Mouse (Mus musculus): Measurements from ENCODE around the gene Adad2. TPM values are rescaled to one million over a fixed set of nuclear protein-coding genes. Genes with fewer than 3 reads are reported as not detected.

Gene Adad2
- not detected for polyA plus RNA-seq (2014; fragmentation: Illumina TruSeq; extraction: RNeasy Lipid Tissue Mini Kit (QIAGEN cat#74804); ENCODE audit: low read depth, low replicate concordance)

DNA sequence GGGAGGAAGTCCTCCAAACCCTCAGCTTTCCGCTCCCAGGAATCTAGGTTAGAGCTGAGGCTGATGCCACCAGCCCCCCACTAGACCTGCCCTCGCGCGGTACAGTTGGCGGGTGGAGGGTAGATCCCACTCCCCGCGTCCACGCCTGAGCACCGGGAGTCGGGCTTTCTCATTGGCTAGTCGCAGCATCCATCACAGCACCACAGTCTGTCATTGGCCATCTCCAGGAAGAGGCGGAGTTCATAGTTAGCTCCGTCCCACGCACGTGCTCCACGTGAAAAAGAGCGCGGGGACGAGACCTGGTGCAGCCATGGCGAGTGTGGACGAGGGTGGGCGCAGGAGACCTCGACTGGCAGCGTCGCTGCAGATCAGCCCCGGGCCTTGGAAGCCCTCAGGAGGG is at the start of gene Adad2:
Adad2 (plus strand) TSS at position 277 of the 400 bp plus-strand sequence.

DNA sequence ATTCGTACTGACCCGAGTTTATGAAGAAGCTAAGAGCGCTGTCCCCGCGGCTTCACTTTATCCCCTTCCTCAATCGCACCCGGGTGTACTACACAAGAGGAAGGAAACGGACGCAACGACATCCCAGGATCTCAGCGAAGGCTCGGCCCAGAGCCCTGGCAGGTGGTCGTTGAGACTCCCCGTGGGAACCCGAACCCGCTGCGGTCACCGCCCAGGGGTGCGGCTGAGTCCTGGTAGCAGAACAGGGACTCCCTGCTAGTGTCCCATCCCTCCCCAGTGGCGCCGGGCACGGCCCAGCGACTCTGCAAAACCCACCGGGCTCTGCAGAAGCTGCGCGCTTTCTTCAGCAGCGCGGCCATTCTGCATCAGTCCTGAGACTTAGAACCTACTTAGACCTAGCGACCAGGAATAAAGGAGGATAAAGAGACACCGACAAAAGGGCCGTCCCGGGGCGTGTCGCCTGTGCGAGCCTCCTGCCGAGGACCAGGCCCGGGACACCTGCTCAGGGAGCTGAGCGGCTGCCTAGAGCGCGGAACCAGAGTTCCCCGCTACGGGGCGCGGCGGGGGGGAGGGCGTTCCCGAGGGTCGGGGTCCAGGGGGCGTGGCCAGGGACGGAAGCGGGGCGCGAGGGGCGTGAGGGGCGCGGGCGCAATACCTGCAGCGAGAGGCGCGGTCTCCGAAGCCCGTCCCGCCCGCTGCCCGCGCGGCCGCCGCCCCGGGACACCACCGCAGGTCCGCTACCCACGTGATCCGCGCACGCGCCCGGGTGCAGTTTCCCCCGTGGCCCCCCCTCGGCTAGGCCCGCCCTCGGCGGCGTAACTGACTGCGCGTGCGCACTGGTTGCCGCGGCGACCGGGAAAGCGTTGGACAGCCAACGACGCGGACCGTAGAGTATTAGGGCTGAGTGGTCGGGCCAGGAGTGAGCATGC is 37.8 kb upstream of the Adad2 start, which contains the start of the genes Hsdl1 and Dnaaf1:
Hsdl1 (minus strand) TSS at position 747 of the 929 bp plus-strand sequence.
Dnaaf1 (plus strand) TSS at position 799 of the 929 bp plus-strand sequence.

DNA sequence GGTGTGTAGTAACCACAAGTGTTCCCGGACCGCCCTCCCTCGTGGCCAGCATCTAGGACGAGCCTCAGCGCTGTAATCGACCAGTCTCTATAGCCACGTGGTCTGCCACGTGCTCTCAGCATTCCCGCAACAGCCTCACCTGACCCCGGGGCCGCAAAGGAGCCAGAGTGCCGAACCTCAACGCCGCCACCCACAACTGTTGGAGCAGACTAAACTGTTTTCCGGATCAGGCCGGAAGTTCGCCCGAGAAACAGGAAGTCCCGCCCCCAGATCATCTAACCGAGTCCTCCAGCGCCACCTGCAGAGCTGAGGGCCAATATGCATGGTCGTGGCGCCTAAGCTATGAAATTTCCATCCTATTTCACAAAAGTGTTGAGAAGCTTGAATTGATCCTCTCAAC is 7.6 kb upstream of the Adad2 start, which contains the start of gene Taf1c:
Taf1c (minus strand) TSS at position 227 of the 400 bp plus-strand sequence.

DNA sequence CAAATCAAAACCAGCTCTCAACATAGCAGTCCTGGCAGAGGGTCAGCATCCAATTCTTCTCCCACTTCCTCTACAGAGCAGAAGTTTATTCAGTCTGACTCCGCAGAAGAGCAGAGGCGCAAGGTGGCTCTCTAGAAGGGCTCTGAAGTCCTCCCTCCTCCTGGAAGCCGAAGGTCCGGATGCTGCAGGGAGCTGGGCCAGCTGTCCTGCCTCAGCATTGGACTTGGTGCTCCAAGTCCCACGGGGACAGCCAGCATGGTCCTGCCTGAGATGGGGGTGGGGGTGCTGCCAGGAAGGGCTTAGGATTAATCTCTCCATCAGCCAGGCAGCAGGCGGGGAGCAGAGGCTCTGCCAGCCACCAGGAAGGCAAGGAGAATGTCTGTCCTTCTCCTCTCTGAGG is 22.8 kb downstream of the Adad2 start, which contains the start of gene Kcng4:
Kcng4 (minus strand) TSS at position 303 of the 400 bp plus-strand sequence.

Other genes with a start within 250 kb of the Adad2 start
- 1.8 TPM for gene Mlycd, start 217.9 kb upstream of the Adad2 start, polyA plus RNA-seq (2014; fragmentation: Illumina TruSeq; extraction: RNeasy Lipid Tissue Mini Kit (QIAGEN cat#74804); ENCODE audit: low read depth, low replicate concordance)
- gene Osgin1, start 178.6 kb upstream of the Adad2 start, polyA plus RNA-seq (2014; fragmentation: Illumina TruSeq; extraction: RNeasy Lipid Tissue Mini Kit (QIAGEN cat#74804); ENCODE audit: low read depth, low replicate concordance): 0.52 TPM
- 1.6 TPM for gene Necab2, start 166.0 kb upstream of the Adad2 start, polyA plus RNA-seq (2014; fragmentation: Illumina TruSeq; extraction: RNeasy Lipid Tissue Mini Kit (QIAGEN cat#74804); ENCODE audit: low read depth, low replicate concordance)
- not detected for gene Slc38a8, start 111.0 kb upstream of the Adad2 start, polyA plus RNA-seq (2014; fragmentation: Illumina TruSeq; extraction: RNeasy Lipid Tissue Mini Kit (QIAGEN cat#74804); ENCODE audit: low read depth, low replicate concordance)
- gene Mbtps1, start 54.0 kb upstream of the Adad2 start, polyA plus RNA-seq (2014; fragmentation: Illumina TruSeq; extraction: RNeasy Lipid Tissue Mini Kit (QIAGEN cat#74804); ENCODE audit: low read depth, low replicate concordance): 40.6 TPM
- gene Hsdl1, start 37.6 kb upstream of the Adad2 start, polyA plus RNA-seq (2014; fragmentation: Illumina TruSeq; extraction: RNeasy Lipid Tissue Mini Kit (QIAGEN cat#74804); ENCODE audit: low read depth, low replicate concordance): 10.4 TPM
- not detected for gene Dnaaf1, start 37.5 kb upstream of the Adad2 start, polyA plus RNA-seq (2014; fragmentation: Illumina TruSeq; extraction: RNeasy Lipid Tissue Mini Kit (QIAGEN cat#74804); ENCODE audit: low read depth, low replicate concordance)
- not detected for gene Taf1c, start 7.5 kb upstream of the Adad2 start, polyA plus RNA-seq (2014; fragmentation: Illumina TruSeq; extraction: RNeasy Lipid Tissue Mini Kit (QIAGEN cat#74804); ENCODE audit: low read depth, low replicate concordance)
- not detected for gene Kcng4, start 22.9 kb downstream of the Adad2 start, polyA plus RNA-seq (2014; fragmentation: Illumina TruSeq; extraction: RNeasy Lipid Tissue Mini Kit (QIAGEN cat#74804); ENCODE audit: low read depth, low replicate concordance)
- gene Wfdc1, start 53.6 kb downstream of the Adad2 start, polyA plus RNA-seq (2014; fragmentation: Illumina TruSeq; extraction: RNeasy Lipid Tissue Mini Kit (QIAGEN cat#74804); ENCODE audit: low read depth, low replicate concordance): 2.9 TPM
- not detected for gene Atp2c2, start 87.3 kb downstream of the Adad2 start, polyA plus RNA-seq (2014; fragmentation: Illumina TruSeq; extraction: RNeasy Lipid Tissue Mini Kit (QIAGEN cat#74804); ENCODE audit: low read depth, low replicate concordance)
- 2.3 TPM for gene Tldc1, start 165.7 kb downstream of the Adad2 start, polyA plus RNA-seq (2014; fragmentation: Illumina TruSeq; extraction: RNeasy Lipid Tissue Mini Kit (QIAGEN cat#74804); ENCODE audit: low read depth, low replicate concordance)
- 2.4 TPM for gene Cotl1, start 227.8 kb downstream of the Adad2 start, polyA plus RNA-seq (2014; fragmentation: Illumina TruSeq; extraction: RNeasy Lipid Tissue Mini Kit (QIAGEN cat#74804); ENCODE audit: low read depth, low replicate concordance)
- not detected for gene Klhl36, start 249.5 kb downstream of the Adad2 start, polyA plus RNA-seq (2014; fragmentation: Illumina TruSeq; extraction: RNeasy Lipid Tissue Mini Kit (QIAGEN cat#74804); ENCODE audit: low read depth, low replicate concordance)

All from adrenal gland, adult 10 weeks (tissue).